Mouse (Mus musculus): Measurements from ENCODE around the gene Sec24b. TPM values are rescaled to one million over a fixed set of nuclear protein-coding genes. Genes with fewer than 3 reads are reported as not detected.

Sec24b gene
- polyA plus RNA-seq, 2 experiments = 7.8 to 17.1 TPM

DNA sequence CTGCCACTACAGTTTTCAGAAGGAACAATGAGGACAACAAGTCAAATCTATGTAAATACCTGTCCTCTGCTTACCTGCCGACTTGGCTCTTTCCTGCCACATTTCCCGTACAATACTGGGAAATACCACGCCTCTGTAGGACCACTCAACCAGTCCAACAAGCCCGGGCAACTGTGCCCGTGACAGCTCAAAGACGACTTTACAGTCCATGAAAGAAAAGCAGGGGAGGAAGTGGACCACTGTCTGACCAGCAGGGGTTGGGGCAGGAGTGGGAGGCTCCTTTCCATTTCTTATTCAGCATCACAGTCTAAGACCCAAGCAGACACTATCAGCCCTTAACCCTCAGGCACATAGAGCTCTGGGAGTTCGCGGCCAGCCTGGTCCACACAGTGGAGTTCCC is 9.2 kb downstream of the Sec24b start:
- TF ChIP-seq EP300 (IDR thresholded peaks at IDR 0.05; ENCODE audit: low read depth) = no peak
- DNase-seq (ENCODE audit: low read depth in 3 of 3, low spot score in 3 of 3) = no peak

DNA sequence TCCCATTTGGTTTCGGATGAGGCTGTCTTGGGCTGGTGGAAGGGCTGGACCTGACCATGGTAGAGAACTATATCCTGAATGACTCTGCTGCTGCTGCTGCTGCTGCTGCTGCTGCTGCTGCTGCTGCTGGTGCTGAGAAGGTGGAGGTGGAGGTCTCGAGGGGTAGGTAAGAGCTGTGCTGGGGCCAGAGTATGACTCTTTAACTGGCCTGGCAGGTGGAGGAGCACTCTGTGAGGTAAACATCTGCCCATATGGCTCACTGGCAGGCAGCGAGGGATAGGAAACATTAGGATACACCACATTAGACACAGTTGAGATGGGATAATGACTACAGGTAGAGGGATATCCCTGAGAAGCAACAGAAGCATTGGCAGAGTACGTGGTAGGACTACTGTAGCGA is 20.6 kb downstream of the Sec24b start:
- H3K36me3 ChIP-seq (replicated peaks; ENCODE audit: control insufficient read depth, insufficient read depth, low read depth) = peaks cover 2% of the 10 kb centered on the region; the same call in 1 of the 2 replicates
- peaks cover 3% of the 10 kb centered on the region for H3K9me3 ChIP-seq (ENCODE audit: control insufficient read depth, low read length)
- ATAC-seq (ENCODE audit: insufficient read depth) = no peak
- no peaks in the 10 kb centered on the region for H3K27me3 ChIP-seq (ENCODE audit: control insufficient read depth, insufficient read depth, low read length)
- no peak for DNase-seq (ENCODE audit: low read depth in 3 of 3, low spot score in 3 of 3)
- H3K4me2 ChIP-seq (ENCODE audit: low read depth) = no peak overlapping the region
- no peak for TF ChIP-seq EP300 (IDR thresholded peaks at IDR 0.05; ENCODE audit: low read depth)
- TF ChIP-seq CTCF (IDR thresholded peaks at IDR 0.05; ENCODE audit: low read depth) = no peak
- WGBS (ENCODE audit: insufficient replicate concordance) = 78% methylated on average over 5 of the region's 5 CpGs
- no peak overlapping the region for H3K27ac ChIP-seq
- no peak overlapping the region for H3K4me3 ChIP-seq (ENCODE audit: insufficient read depth in 1 of 2, low read depth in 2 of 2, low read length in 2 of 2)
- no peaks in the 10 kb centered on the region for H3K4me1 ChIP-seq (replicated peaks; ENCODE audit: control insufficient read depth in 2 of 2, insufficient read depth in 2 of 2, low read length in 1 of 2)
- H3K9ac ChIP-seq (replicated peaks) = no peak overlapping the region

More for the DNA sequence above, 9.2 kb downstream of the Sec24b start:
- Histone ChIP-seq H3K4me1 (replicated peaks; ENCODE audit: control insufficient read depth in 2 of 2, insufficient read depth in 2 of 2, low read length in 1 of 2) (peaks cover 0 to 8% of the 10 kb centered on the region in 2 experiments; a peak in 1 of 4 replicates), H3K9ac (replicated peaks) (no peak overlapping the region), H3K4me2 (ENCODE audit: low read depth) (no peak overlapping the region), H3K36me3 (replicated peaks; ENCODE audit: control insufficient read depth, insufficient read depth, low read depth) (no peaks in the 10 kb centered on the region), H3K9me3 (ENCODE audit: control insufficient read depth, low read length) (no peaks in the 10 kb centered on the region), H3K27me3 (ENCODE audit: control insufficient read depth, insufficient read depth, low read length) (no peaks in the 10 kb centered on the region), H3K27ac (no peak overlapping the region), H3K4me3 (ENCODE audit: insufficient read depth in 1 of 2, low read depth in 2 of 2, low read length in 2 of 2) (no peak overlapping the region)
- no peak for ATAC-seq (ENCODE audit: insufficient read depth)
- 74% methylated on average over 8 of the region's 8 CpGs for whole genome bisulfite sequencing (ENCODE audit: insufficient replicate concordance)

DNA sequence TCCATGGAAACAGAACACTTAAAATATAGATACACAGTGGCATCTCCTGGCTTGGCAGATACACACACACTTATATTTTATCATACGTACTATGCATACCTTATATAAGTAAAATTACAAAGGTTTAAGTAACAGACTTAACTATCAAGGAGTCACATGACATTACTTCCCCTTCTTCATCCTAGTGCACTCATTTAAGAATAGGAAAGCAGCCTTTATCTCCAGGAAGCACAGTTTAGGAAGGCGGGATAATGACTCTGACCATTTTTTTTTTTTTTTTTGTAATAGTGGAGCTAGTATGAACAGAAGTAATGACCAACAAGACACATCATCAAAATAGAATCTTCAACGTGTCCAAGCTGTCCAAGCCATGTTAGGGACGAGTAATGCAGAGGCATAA is 21.3 kb downstream of the Sec24b start:
- Histone ChIP-seq H3K27me3 (ENCODE audit: control insufficient read depth, insufficient read depth, low read length) (no peaks in the 10 kb centered on the region), H3K4me2 (ENCODE audit: low read depth) (no peak overlapping the region), H3K9ac (replicated peaks) (no peak overlapping the region), H3K9me3 (ENCODE audit: control insufficient read depth, low read length) (peaks cover 3% of the 10 kb centered on the region), H3K36me3 (replicated peaks; ENCODE audit: control insufficient read depth, insufficient read depth, low read depth) (peaks cover 2% of the 10 kb centered on the region; the same call in 1 of the 2 replicates), H3K4me3 (ENCODE audit: insufficient read depth in 1 of 2, low read depth in 2 of 2, low read length in 2 of 2) (no peak overlapping the region), H3K27ac (no peak overlapping the region), H3K4me1 (replicated peaks; ENCODE audit: control insufficient read depth in 2 of 2, insufficient read depth in 2 of 2, low read length in 1 of 2) (no peaks in the 10 kb centered on the region)
- ATAC-seq (ENCODE audit: insufficient read depth) (no peak), DNase-seq (ENCODE audit: low read depth in 3 of 3, low spot score in 3 of 3) (no peak)
- no peak for TF ChIP-seq EP300 (IDR thresholded peaks at IDR 0.05; ENCODE audit: low read depth)
- TF ChIP-seq CTCF (IDR thresholded peaks at IDR 0.05; ENCODE audit: low read depth) = no peak
- WGBS (ENCODE audit: insufficient replicate concordance) = 54% methylated on average over 4 of the region's 4 CpGs

DNA sequence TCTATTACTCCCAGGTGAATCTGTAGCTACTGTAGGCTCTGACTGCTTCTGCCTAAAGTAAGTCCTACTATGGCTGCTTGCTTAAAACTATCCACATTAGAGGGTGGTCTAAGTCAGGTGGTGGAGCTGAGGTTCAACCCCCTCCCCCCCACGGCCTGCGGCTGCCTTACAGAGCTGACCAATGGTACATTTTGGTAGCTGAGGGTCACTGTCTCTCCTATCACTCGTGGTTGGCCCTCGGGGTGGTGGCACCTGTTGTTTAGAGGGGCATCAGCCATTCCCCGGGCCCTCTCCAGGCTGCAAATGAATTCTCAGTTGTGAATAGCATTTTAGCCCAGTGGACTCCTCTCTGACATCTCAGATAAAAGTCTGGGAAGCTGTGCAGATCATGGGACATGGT is 32.6 kb downstream of the Sec24b start:
- no peaks in the 10 kb centered on the region for H3K9me3 ChIP-seq (ENCODE audit: control insufficient read depth, low read length)

DNA sequence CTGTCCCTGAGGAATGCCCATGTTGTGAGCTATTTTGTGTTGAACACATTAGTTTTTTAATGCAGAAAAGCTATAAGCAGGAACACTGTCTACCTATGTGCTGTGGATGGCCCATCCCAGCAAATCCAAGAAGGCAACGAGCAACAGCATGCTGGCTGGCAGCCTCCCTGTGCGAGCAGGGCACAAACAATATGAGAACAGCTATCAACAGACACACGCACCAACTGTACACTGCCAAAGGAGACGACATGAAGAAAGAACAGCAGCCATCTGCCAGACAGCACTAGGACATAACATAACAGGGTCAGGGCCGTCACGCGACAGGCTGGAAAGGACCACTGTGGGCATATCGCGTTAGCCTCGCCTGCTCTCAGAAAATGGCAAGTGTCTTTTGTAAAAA is 35.2 kb downstream of the Sec24b start:
- Histone ChIP-seq H3K36me3 (replicated peaks; ENCODE audit: control insufficient read depth, insufficient read depth, low read depth) (peaks cover under 1% of the 10 kb centered on the region), H3K9ac (replicated peaks) (no peak overlapping the region), H3K9me3 (ENCODE audit: control insufficient read depth, low read length) (no peaks in the 10 kb centered on the region), H3K4me2 (ENCODE audit: low read depth) (no peak overlapping the region), H3K27me3 (ENCODE audit: control insufficient read depth, insufficient read depth, low read length) (no peaks in the 10 kb centered on the region), H3K4me3 (ENCODE audit: insufficient read depth in 1 of 2, low read depth in 2 of 2, low read length in 2 of 2) (no peak overlapping the region), H3K4me1 (replicated peaks; ENCODE audit: control insufficient read depth in 2 of 2, insufficient read depth in 2 of 2, low read length in 1 of 2) (no peaks in the 10 kb centered on the region), H3K27ac (no peak overlapping the region)
- 82% methylated on average over 10 of the region's 10 CpGs for WGBS (ENCODE audit: insufficient replicate concordance)
- TF ChIP-seq EP300 (IDR thresholded peaks at IDR 0.05; ENCODE audit: low read depth) (no peak), CTCF (IDR thresholded peaks at IDR 0.05; ENCODE audit: low read depth) (no peak)
- no peak for ATAC-seq (ENCODE audit: insufficient read depth)
- no peak for DNase-seq (ENCODE audit: low read depth in 3 of 3, low spot score in 3 of 3)

More for the DNA sequence above, 32.6 kb downstream of the Sec24b start:
- no peaks in the 10 kb centered on the region for H3K4me1 ChIP-seq (replicated peaks; ENCODE audit: control insufficient read depth in 2 of 2, insufficient read depth in 2 of 2, low read length in 1 of 2)
- ATAC-seq (ENCODE audit: insufficient read depth) (no peak), DNase-seq (ENCODE audit: low read depth in 3 of 3, low spot score in 3 of 3) (no peak)
- no peak overlapping the region for H3K27ac ChIP-seq
- H3K36me3 ChIP-seq (replicated peaks; ENCODE audit: control insufficient read depth, insufficient read depth, low read depth) = peaks cover 4% of the 10 kb centered on the region
- TF ChIP-seq CTCF (IDR thresholded peaks at IDR 0.05; ENCODE audit: low read depth) = no peak
- WGBS (ENCODE audit: insufficient replicate concordance) = 81% methylated on average over 5 of the region's 5 CpGs
- no peak overlapping the region for H3K4me2 ChIP-seq (ENCODE audit: low read depth)
- H3K4me3 ChIP-seq (ENCODE audit: insufficient read depth in 1 of 2, low read depth in 2 of 2, low read length in 2 of 2) = no peak overlapping the region
- H3K9ac ChIP-seq (replicated peaks) = no peak overlapping the region
- H3K27me3 ChIP-seq (ENCODE audit: control insufficient read depth, insufficient read depth, low read length) = no peaks in the 10 kb centered on the region
